Mouse (Mus musculus): Measurements from ENCODE around the gene Phactr3.

Phactr3 gene

DNA sequence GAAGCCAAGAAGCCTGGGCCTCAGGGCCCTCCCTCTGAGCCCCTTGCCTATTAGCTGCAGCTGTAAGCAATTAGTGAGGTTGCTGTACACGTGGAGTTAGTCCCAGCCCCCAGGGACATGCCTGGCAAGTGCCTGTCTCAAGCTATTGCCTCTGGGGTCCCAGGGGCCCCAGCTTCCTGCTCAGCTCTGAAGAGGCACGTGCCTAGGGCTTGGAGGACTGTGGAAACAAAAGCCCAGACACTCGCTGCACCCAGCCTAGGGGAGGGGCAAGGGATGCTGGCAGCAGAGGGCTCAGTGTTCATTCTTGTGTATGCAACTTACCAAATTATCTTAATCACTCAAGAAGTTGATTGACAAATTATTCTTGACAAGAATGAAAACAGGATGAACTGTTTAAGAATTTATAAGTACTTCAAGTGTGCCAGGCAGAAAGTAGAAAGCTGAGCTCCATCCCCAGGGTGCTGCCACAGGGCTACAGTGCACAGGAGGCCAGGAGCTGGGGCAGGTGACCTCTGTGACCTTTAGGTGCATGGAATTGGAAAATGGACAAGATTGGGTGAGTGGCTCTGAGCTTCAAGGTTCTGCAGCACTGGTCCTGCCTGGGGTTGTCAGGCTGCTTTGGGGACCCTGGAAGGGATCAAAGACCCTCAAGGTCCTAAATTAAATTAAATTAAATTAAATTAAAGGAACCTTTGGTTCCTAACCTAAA, 138.5 kb downstream of the Phactr3 start:
- no peak for DNase-seq (ENCODE audit: low read depth, low spot score)

DNA sequence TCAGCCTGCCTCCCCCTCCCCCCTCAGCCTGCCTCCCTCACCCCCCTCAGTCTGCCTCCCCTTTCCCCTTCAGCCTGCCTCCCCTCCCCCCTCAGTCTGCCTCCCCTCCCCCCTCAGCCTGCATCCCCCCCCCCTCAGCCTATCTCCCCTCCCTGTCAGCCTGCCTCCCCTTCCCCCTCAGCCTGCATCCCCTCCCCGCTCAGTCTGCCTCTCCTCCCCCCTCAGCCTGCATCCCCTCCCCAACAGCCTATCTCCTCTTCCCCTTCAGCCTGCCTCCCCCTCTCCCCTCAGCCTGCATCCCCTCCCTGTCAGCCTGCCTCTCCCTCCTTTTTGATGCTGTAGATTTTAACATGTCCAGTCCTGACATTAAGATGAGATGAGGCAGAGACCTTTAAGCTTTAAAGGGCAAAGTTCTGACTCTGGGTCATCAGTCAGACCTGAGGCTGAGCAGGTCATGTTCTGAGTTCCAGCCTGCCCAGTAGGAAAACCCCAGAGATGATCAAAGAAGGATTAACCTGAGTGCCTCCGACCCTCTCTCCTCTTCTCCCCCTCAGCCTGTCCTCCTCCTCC, 139.3 kb downstream of the Phactr3 start:
- DNase-seq (ENCODE audit: low read depth, low spot score), result no peak

DNA sequence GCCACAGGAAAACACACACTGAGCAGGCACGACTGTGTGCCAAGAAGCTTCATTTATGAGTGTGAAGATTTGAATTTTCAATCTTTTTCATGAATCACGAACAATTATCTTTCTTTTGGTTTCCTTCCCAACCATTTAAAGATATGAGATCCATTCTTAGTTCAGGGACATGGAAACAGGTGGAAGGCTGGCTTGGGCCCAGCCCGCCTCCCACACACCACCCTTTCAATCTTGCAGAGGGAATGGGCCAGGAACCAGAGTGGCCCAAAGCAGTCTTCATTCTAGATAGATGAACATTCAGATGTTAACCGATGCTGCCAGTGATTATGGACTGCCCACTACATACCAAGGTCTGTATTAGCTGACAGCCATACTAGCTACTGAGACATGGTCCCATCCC, 144.3 kb downstream of the Phactr3 start:
- DNase-seq (ENCODE audit: low read depth, low spot score), result no peak

DNA sequence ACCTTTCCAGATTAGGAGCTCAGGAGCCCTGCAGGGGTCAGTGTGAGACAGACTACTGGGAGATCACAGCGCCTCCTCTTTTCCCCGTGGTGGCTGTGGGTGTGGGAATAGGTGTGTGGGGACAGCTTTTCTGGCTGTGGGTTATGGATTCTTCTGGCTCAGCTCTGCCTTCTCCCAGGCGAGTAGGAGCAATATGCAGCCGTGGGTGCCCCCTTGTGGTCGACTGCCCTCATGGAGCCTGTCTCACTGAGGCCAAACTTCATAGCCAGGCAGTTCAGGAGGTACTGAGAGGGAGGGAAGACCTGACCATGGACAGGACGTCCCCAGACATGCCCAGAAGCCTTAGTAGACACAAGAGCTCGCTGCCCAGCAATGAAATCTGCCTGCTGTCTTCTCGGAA, 145.6 kb downstream of the Phactr3 start:
- no peak for DNase-seq (ENCODE audit: low read depth, low spot score)

DNA sequence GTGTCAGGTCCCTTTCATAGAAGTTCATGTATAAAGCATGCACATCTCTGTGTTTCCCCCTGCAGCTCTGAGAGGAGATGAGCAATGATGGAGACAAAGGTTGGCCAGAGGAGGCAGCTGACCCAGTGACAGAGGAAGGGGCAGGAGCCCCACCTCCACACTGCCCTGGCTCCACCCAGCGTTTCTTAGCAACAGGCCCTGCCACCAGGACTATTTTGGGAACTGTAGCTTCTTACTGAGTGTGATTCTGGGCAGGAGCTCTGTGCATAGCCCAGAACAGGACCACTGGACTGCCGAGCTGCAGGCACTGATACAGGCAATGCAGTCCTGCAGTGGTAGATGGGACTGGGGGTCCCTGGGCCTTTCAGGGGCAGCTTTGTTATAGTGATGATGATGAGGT, 146.7 kb downstream of the Phactr3 start:
- DNase-seq (ENCODE audit: low read depth, low spot score), result no peak

DNA sequence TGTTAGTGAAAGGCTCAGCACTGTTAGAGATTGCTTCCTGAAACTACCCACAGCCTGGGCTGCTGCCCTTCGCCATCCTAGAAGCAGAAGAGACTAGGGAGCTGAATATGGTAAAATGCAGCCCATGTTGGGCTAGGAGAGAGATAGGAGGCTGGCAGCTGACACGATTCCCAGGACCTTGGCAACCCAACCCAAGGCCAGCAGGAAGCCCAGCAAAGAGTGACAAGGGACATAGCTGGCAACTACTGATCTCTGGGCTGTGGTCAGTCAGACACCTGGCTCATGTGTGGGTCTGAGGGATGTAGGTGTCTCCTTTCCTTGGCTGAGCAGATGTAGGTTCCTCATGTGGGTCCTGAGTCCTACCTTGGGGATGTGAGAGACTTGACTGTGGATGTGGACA, 152.0 kb downstream of the Phactr3 start:
- DNase-seq (ENCODE audit: low read depth, low spot score), result no peak

DNA sequence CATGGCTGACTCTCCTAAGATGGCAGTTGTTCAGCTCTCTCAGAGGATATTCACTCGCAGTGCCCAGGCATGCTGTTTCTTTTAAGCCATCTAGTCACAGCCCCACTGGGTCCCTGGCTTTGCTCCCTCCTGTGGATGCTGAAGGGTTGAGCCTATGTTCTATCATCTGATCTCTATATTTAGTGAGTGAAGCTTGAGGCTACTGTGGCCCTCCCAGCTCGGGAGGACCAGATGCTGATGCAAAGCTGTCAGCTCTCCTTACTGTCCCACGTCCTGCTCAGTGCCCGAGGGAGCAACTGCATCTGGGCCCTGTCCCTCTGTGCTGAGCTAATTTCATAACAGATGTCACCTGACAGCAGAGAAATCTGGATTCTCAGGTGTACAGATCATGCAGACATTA, 153.6 kb downstream of the Phactr3 start:
- no peak for DNase-seq (ENCODE audit: low read depth, low spot score)

DNA sequence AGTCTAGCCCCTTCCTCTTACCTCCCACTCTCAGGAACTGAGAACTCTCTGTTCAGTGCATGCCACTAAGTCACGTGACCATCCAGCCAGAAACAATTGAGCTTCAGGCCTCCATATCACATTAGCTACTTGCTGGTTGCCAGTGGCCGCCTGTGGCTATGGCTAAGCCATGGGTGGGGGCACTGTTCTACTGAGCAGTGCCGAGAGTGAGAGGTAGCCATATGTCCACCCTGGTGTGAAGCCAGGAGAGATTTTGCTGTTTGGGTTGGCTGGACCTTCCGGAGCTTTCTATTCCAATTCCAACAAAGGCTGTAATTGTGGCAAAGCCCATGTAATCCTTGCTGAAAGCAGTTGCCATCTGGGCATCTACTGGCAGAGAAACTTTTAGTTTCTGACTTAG, 155.4 kb downstream of the Phactr3 start:
- no peak for DNase-seq (ENCODE audit: low read depth, low spot score)

DNA sequence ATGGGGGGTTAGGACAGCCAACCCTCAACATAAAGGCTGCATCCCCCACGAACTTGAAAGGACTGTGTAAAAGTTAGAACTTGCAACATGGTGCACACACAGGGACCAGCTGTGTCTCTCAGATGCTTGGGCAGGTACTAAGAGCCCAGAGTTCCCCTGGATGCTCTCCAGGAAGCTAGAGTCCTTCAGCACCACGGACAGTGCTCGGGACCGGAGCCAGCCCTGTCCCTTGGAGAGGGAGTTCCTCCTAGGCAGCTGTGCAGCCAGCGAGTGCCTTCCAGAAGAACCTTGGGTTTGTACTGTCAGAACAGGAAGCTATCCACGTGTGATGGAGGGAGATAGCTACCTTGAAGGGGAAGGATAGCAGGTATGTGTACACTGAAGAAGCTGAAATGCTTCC, 158.4 kb downstream of the Phactr3 start:
- DNase-seq (ENCODE audit: low read depth, low spot score), result no peak

DNA sequence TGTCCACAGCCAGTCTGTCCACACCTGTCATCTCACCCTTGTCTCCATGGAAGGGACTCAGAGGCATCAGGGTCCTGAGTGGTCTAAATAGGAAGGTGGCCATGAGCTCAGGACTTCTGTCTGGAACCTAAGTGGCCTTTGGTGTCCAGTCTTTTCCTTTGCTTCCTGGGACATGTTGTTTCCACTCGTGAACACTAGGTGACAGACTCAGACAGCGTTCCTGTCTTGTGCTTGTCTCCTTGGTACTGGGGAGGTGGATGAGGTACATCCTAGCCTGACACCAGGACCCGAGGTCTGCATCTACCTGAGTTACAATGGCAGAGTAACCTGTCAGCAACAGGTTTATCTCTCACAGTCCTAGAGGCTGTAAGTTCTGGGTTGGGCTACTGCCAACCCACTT, 162.4 kb downstream of the Phactr3 start:
- DNase-seq (ENCODE audit: low read depth, low spot score), result no peak

DNA sequence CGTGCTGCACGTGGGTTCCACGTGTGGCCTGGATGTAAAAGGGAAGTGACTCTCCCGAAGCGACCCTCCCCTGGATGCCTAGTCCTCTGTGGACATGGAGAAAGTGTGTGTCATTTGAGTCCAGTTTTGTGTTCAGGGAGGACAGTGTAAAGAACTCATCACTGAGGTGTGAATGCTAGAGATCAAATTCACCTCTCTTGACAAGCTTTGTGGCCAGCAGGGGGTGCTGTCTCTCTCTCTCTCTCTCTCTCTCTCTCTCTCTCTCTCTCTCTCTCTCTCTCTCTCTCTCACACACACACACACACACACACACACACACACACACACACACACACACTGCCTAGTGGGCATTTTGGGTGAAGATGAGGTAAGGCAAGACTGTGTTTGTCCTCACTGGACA, 168.5 kb downstream of the Phactr3 start:
- DNase-seq (ENCODE audit: low read depth, low spot score), result no peak

DNA sequence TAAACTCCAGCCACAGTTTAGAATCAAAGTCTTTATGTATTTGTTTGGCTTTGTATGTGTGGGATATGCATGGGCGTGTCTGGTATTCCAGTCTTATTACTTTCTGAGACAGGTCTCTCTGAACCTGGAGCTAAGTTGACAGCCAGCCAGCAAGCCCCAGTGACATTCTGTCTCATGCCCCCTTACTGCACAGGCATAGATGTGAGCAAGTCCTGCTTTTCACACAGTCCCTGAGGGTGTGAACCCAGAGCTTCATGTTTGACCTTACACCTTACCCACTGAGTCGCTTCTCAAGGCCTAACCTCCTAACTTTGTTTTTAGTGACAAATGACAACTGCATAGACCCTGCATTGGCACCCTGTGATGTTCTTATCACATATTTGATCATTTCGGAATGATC, 169.9 kb downstream of the Phactr3 start:
- no peak for DNase-seq (ENCODE audit: low read depth, low spot score)

DNA sequence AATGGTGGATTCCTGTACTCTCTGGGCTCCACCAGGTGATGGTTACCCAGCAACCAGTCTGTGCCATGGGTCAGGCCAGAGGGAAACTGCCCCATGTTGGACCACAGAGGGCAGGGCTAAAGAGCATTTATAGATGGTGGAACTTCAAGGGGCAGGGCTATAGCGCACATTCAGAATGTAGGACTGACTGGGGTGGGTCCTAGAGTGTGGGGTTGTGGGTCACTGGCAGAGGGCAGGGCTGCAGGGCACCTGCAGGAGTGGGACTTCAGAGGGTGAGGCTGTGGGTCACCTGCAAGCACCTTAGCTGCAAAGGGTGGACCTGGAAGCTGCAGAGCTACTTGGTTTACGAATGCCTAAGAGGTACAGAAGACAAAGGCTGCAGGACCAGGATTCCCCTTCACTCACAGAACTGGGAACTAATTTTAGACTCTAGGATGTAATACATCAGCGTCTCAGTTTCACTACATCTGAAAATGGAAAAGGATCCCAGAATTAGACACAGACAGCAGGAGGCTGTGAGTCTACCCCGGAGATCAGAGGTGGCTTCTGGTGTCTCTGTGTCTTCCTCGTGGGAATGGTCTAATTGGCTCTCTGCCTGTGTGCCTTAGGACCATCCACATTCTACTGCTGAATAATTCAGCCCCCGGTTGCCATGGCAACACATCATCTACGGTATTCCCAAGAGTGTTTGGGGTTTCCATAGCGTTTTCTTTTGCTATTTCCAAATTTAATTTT, 184.8 kb downstream of the Phactr3 start:
- no peak for DNase-seq (ENCODE audit: low read depth, low spot score)

DNA sequence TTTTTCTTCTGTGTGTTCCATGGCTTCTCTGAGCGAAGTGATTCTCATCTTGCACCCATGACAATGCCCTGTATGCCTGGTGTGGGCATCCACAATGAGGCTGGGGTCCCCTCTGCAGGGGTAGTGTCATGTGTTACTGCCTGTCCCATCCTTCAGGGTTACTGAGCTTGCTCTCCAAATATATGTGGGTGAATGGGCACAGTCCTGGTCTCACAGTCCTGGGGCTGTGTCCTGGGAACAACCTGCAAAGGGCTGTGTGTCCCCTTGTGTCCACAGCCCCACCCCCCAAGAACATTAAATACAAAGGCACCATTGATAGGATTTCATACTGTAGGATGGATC, 185.4 kb downstream of the Phactr3 start:
- no peak for DNase-seq (ENCODE audit: low read depth, low spot score)

DNA sequence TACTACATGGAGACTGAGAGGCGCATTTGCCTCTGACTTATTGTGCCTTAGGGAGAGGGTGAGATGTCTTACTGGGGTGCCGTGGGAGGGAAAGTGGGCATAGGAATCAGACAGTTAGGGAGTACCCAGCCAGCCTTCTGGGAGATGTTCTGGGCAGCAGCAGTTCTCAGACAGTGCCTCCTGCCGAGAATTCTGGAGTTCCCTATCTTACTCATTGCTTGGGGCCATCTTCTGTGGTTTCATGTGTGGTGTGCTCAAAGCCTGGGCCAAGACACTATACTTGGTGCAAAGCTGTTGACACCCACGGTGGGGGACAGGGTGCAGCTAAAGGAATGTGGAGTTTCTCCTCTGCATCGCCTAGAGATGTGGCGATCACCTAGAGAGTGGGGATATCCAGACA, 185.9 kb downstream of the Phactr3 start:
- no peak for DNase-seq (ENCODE audit: low read depth, low spot score)

DNA sequence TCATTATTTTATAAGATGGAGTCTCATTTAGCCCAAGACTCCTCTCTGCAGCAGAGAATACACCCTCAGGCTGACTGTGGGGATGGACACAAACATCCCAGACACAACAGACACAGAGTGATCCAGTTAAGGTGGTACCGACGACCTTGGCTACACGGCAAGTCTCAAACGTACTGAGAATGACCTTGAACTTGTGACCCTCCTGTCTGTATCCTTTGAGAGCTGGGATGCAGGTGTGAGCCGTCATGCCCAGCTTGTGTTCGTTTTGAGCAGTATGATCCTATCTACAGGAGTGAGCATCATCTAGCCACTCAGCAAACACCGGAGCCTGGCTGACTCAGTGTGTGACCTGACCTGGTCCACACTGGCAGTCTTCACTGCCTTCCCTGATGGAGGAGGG, 194.8 kb downstream of the Phactr3 start:
- no peak for DNase-seq (ENCODE audit: low read depth, low spot score)

DNA sequence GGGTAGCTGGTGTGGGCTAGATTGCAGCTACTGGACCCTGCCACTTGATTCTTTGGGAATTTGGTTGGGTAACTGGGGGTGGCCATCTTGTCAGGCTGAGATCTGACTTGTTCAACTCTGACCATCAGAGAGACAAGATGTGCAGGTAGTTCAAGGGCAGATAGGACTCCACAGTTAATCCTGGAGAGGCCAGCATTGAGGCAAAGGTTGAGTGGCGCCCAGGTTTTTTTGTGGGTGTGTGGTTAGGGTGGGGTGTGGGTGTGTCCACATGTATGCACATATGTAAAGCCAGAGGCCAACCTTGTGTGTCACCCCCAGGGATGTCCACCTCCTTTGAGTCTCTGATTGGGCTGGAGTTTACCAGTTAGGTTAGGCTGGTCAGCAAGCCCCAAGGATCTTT, 197.5 kb downstream of the Phactr3 start:
- no peak for DNase-seq (ENCODE audit: low read depth, low spot score)

DNA sequence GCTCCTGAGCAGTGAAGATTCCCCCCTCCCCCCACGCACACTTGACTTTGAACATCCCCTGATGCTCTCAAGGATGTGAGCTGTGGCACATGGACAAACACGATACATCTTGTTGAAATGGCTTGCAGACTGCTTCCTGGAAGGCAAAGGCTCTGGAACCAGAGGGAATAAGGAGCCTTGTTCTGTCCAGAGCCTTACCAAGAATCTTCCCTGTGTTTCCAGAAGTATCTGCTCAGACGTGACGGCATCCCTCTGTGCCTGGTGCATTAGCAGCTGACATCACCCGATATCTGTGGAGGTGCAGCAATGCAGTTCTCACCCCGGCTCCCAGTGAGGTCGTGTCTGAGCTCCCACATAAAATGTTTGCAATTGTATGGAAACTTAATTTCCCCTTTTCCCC, 201.0 kb downstream of the Phactr3 start:
- DNase-seq (ENCODE audit: low read depth, low spot score), result no peak

DNA sequence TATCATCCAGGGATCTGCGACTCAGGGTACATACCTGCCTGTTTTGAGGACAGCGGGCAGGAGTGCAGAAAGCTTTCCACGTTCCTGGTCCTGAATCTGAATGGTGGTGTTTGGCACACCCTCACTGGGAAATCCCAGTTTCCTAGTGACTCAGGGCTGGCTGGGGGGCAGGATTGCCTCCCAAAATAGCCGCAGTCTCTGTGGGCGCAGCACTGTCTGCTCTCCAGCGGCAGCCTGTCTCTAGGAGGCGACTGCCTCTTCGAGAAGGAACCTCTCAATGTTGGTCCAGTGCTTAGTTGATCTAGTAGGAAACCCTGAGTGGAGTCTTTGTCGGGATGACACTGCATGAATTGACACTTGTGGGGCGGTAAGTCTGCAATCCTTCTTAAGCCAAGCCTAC, 202.5 kb downstream of the Phactr3 start:
- no peak for DNase-seq (ENCODE audit: low read depth, low spot score)

DNA sequence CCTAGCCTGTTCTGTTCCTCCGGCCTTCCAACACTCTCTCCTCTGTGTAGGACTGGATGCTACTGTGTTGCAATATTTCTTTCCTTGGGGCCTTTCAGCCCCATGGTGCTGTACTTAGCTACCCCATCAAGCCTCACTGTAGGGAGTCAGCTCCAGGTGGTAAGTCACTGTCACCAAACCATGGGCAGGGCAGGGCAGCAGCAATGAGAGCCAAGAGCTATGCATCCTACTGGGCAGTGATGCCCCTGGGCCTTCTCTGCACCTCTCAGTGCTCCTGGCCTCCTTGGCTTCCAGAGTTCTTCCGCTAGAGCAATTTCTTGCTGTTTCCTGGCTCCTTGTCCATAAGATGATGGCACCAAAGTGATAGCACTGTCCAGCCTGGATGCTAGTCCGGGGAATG, 205.6 kb downstream of the Phactr3 start:
- no peak for DNase-seq (ENCODE audit: low read depth, low spot score)

DNA sequence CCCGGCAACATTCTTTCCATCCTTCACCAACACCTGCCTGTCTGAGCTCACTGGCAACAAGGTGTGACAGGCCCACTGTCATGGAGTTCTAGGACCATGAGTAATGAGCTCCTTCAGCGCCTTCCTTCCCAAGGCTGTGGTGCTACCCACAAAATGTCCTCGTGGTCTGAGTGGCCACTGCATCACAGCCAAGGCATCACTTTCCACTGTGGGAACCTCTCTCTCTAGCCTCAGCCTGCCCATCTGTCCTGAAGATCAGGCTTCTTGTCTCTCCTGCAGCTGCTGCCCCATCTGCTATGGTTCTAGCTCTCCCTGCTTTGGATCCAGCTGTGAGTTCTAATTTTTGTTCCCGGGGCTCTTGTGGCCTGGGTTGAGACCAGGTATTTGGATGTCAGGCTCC, 206.0 kb downstream of the Phactr3 start:
- DNase-seq (ENCODE audit: low read depth, low spot score), result no peak

DNA sequence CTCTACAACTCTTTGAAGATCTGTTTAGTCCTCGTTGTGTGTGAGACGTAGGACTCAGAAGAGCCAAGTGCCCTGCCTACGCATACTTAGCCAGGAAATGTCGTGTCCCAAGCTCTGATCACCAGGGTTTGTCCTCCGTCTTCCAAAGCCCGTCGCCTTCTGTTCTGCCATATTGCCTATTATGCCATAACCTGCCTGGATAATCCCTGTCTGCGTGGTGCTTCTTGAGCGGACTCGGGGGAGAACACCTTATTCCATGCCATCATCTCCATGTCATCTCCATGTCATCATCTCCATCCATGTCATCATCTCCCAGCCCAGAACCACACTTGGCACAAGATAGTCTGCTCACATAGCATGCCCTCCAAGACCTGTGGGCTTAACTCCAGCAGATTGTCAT, 207.3 kb downstream of the Phactr3 start:
- DNase-seq (ENCODE audit: low read depth, low spot score), result no peak

DNA sequence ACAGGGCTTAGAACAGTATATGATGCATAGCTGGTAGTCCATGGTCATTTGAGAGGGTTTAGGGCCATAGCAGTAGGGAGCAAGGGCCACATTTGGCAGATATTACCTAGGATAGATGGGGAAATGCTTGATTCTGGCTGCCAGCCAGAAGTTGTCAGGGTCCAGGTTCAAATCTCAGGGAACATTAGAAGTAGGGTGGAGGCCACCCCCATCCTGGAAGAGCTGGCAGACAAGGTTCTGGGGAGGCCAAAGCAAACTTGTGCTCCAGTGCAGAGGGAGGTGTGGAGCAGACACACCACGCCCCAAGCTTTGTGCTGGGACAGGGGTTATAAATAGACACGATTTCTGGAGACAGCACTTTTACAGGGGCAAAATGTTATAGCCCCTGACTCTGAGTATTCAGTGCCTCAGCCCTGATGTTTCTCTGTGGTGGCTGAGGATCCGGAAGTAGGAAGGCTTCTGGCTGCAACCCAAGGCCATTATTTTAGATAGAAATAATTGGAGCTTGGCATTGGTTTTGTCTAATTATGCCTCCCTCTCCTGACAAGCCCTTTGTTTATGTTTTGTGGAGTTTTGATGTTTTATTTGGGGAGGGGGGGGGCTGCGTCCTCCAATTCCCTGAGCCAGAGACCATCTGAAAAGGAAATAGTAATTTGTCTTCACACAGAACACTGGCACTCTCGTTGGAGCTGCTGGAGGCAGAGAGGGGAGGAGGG, 208.1 kb downstream of the Phactr3 start:
- DNase-seq (ENCODE audit: low read depth, low spot score), result no peak
